Mouse (Mus musculus) small intestine, adult 2 months (tissue): Measurements from ENCODE around the gene Zfp26.

Experiments
- CTCF ChIP-seq: fragments of 200-500 bp; IDR thresholded peaks from 2 replicates; pipeline ENCODE4 v1.5.1; 2012; ENCODE audit warnings: low read depth, mild to moderate bottlenecking, control low read depth, inconsistent platforms, low read length, moderate library complexity, mixed read lengths; ENCODE audit not compliant: insufficient replicate concordance, insufficient read length; ENCODE audit errors: extremely low read depth
- POLR2A ChIP-seq: fragments of 200-500 bp; IDR thresholded peaks from 2 replicates; pipeline ENCODE4 v1.6.1; 2012; ENCODE audit warnings: low read depth, mild to moderate bottlenecking, control low read depth, inconsistent platforms, low read length, moderate library complexity

- TF ChIP-seq CTCF (no peak), POLR2A (no peak)
Observed at GRCm38 (mm10) chr9:20479396-20479795, 19.4 kb upstream of the Zfp26 start.
